Mouse (Mus musculus): Measurements from ENCODE around the gene Pde11a. TPM values are rescaled to one million over a fixed set of nuclear protein-coding genes. Genes with fewer than 3 reads are reported as not detected.

Gene Pde11a
- total RNA-seq, 1 experiment, result 0.27 TPM

DNA sequence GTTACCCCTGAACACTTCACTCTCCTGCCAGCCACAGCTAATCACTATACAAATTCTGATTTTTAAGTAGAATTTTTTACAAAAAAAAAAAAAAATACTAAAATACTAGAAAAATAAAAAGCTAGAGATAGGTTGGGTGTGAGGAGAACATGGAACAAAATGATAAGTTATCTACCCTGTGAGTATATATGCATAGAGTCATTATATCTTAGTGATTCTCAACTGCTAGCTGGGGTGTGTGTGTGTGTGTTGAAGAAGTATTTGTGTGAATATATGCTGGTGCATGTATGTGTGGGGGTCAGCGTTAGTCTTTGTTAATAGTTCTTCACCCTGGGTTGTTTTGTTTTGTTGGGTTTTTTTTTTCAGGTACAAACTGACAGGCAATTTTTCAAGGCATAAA, 69.1 kb downstream of the Pde11a start:
- Histone ChIP-seq H3K9ac (ENCODE audit: insufficient read depth, low read depth, low read length, poor library complexity, severe bottlenecking) (no peak overlapping the region), H3K4me3 (ENCODE audit: insufficient read depth in 1 of 2, low read depth in 1 of 2, low read length in 2 of 2, poor library complexity in 1 of 2, severe bottlenecking in 1 of 2) (no peak overlapping the region), H3K27ac (ENCODE audit: insufficient read depth, low read depth, low read length, poor library complexity, severe bottlenecking) (no peak overlapping the region), H3K4me1 (ENCODE audit: control insufficient read depth in 2 of 2, insufficient read depth in 2 of 2, low read length in 2 of 2, poor library complexity in 1 of 2) (no peaks in the 10 kb centered on the region), H3K36me3 (ENCODE audit: control insufficient read depth, insufficient read depth, low read length, poor library complexity, severe bottlenecking) (no peaks in the 10 kb centered on the region), H3K9me3 (ENCODE audit: control insufficient read depth, insufficient read depth, low read depth, low read length) (no peaks in the 10 kb centered on the region)
- no peak for TF ChIP-seq MAFK (IDR thresholded peaks at IDR 0.05; ENCODE audit: insufficient read depth, low read depth, low read length)
- no peak for TF ChIP-seq HCFC1 (IDR thresholded peaks at IDR 0.05; ENCODE audit: borderline replicate concordance, insufficient read depth, low read length)
- no peak for TF ChIP-seq ZC3H11A (IDR thresholded peaks at IDR 0.05; ENCODE audit: borderline replicate concordance, low read depth, low read length)
- no peak for TF ChIP-seq CHD2 (IDR thresholded peaks at IDR 0.05; ENCODE audit: low read depth, low read length)
- TF ChIP-seq ZNF384 (IDR thresholded peaks at IDR 0.05; ENCODE audit: low read depth, low read length), result no peak
- in situ Hi-C loops (cut with MboI; ENCODE audit: low sequenced_read_pairs in 2 of 2, unreplicated experiment in 2 of 2), result no loop called here
- no peak for DNase-seq (ENCODE audit: low read depth, low spot score)

DNA sequence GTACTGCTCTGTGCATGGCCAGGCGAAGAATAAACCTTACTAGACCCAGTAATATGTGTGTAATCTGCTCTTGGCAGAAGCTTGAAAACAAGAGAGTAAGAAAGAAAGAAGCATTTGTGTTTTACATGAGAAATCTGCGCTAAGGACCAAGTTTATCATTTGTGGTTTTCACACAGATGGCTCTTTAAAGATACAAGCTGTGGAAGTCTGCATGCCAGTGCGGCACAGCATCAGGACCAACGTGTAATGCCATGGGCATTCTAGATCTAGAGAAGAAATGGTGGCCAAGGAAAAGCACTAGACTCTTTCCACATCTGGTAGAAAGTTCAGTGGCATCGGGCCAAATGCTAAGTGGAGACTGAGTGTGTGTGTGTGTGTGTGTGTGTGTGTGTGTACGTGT, 71.2 kb downstream of the Pde11a start:
- in situ Hi-C loops (cut with MboI; ENCODE audit: low sequenced_read_pairs in 2 of 2, unreplicated experiment in 2 of 2), result no loop called here

DNA sequence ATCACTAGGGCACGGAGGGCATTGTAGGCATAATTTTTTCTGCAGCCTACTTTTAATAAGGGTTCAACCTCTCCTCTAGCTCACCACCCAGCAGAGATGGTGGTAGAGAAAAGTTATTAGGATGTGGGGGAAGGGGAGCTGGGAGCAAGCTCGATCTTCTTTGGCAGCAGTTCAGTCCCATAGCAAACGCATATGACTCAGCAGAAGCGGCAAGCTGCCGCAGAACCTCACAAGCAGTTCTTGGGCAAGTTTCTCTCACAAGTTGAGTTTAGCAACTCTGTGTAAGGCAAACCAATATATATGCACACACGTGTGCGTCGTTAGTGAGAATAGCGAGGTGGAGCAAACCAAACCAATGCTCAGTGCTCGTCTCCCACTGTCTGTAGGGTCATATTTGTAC, 72.0 kb downstream of the Pde11a start:
- Histone ChIP-seq H3K9ac (ENCODE audit: insufficient read depth, low read depth, low read length, poor library complexity, severe bottlenecking) (no peak overlapping the region), H3K9me3 (ENCODE audit: control insufficient read depth, insufficient read depth, low read depth, low read length) (no peaks in the 10 kb centered on the region), H3K36me3 (ENCODE audit: control insufficient read depth, insufficient read depth, low read length, poor library complexity, severe bottlenecking) (no peaks in the 10 kb centered on the region), H3K4me1 (ENCODE audit: control insufficient read depth in 2 of 2, insufficient read depth in 2 of 2, low read length in 2 of 2, poor library complexity in 1 of 2) (no peaks in the 10 kb centered on the region), H3K27ac (ENCODE audit: insufficient read depth, low read depth, low read length, poor library complexity, severe bottlenecking) (no peak overlapping the region), H3K4me3 (ENCODE audit: insufficient read depth in 1 of 2, low read depth in 1 of 2, low read length in 2 of 2, poor library complexity in 1 of 2, severe bottlenecking in 1 of 2) (no peak overlapping the region)
- TF ChIP-seq ZC3H11A (IDR thresholded peaks at IDR 0.05; ENCODE audit: borderline replicate concordance, low read depth, low read length) (no peak), HCFC1 (IDR thresholded peaks at IDR 0.05; ENCODE audit: borderline replicate concordance, insufficient read depth, low read length) (no peak), MAFK (IDR thresholded peaks at IDR 0.05; ENCODE audit: insufficient read depth, low read depth, low read length) (no peak), ZNF384 (IDR thresholded peaks at IDR 0.05; ENCODE audit: low read depth, low read length) (no peak), CHD2 (IDR thresholded peaks at IDR 0.05; ENCODE audit: low read depth, low read length) (no peak)
- in situ Hi-C loops (cut with MboI; ENCODE audit: low sequenced_read_pairs in 2 of 2, unreplicated experiment in 2 of 2), result no loop called here
- DNase-seq (ENCODE audit: low read depth, low spot score), result no peak

More for the DNA sequence above, 71.2 kb downstream of the Pde11a start:
- TF ChIP-seq HCFC1 (IDR thresholded peaks at IDR 0.05; ENCODE audit: borderline replicate concordance, insufficient read depth, low read length), result no peak
- TF ChIP-seq MAFK (IDR thresholded peaks at IDR 0.05; ENCODE audit: insufficient read depth, low read depth, low read length), result no peak
- TF ChIP-seq CHD2 (IDR thresholded peaks at IDR 0.05; ENCODE audit: low read depth, low read length), result no peak
- no peak for TF ChIP-seq ZC3H11A (IDR thresholded peaks at IDR 0.05; ENCODE audit: borderline replicate concordance, low read depth, low read length)
- TF ChIP-seq ZNF384 (IDR thresholded peaks at IDR 0.05; ENCODE audit: low read depth, low read length), result no peak
- no peak for DNase-seq (ENCODE audit: low read depth, low spot score)
- H3K27ac ChIP-seq (ENCODE audit: insufficient read depth, low read depth, low read length, poor library complexity, severe bottlenecking), result no peak overlapping the region
- no peak overlapping the region for H3K9ac ChIP-seq (ENCODE audit: insufficient read depth, low read depth, low read length, poor library complexity, severe bottlenecking)
- H3K9me3 ChIP-seq (ENCODE audit: control insufficient read depth, insufficient read depth, low read depth, low read length), result no peaks in the 10 kb centered on the region
- H3K36me3 ChIP-seq (ENCODE audit: control insufficient read depth, insufficient read depth, low read length, poor library complexity, severe bottlenecking), result no peaks in the 10 kb centered on the region
- H3K4me1 ChIP-seq (ENCODE audit: control insufficient read depth in 2 of 2, insufficient read depth in 2 of 2, low read length in 2 of 2, poor library complexity in 1 of 2), result no peaks in the 10 kb centered on the region
- no peak overlapping the region for H3K4me3 ChIP-seq (ENCODE audit: insufficient read depth in 1 of 2, low read depth in 1 of 2, low read length in 2 of 2, poor library complexity in 1 of 2, severe bottlenecking in 1 of 2)

- no peaks in the 10 kb centered on the region for H3K4me1 ChIP-seq (ENCODE audit: control insufficient read depth in 2 of 2, insufficient read depth in 2 of 2, low read length in 2 of 2, poor library complexity in 1 of 2)
- H3K36me3 ChIP-seq (ENCODE audit: control insufficient read depth, insufficient read depth, low read length, poor library complexity, severe bottlenecking), result no peaks in the 10 kb centered on the region
- H3K4me3 ChIP-seq (ENCODE audit: insufficient read depth in 1 of 2, low read depth in 1 of 2, low read length in 2 of 2, poor library complexity in 1 of 2, severe bottlenecking in 1 of 2), result no peak overlapping the region
- H3K9me3 ChIP-seq (ENCODE audit: control insufficient read depth, insufficient read depth, low read depth, low read length), result no peaks in the 10 kb centered on the region
- in situ Hi-C loops (cut with MboI; ENCODE audit: low sequenced_read_pairs in 2 of 2, unreplicated experiment in 2 of 2), result no loop called here
- H3K27ac ChIP-seq (ENCODE audit: insufficient read depth, low read depth, low read length, poor library complexity, severe bottlenecking), result no peak overlapping the region
- DNase-seq (ENCODE audit: low read depth, low spot score), result no peak
- TF ChIP-seq CHD2 (IDR thresholded peaks at IDR 0.05; ENCODE audit: low read depth, low read length) (no peak), MAFK (IDR thresholded peaks at IDR 0.05; ENCODE audit: insufficient read depth, low read depth, low read length) (no peak), ZC3H11A (IDR thresholded peaks at IDR 0.05; ENCODE audit: borderline replicate concordance, low read depth, low read length) (no peak), HCFC1 (IDR thresholded peaks at IDR 0.05; ENCODE audit: borderline replicate concordance, insufficient read depth, low read length) (no peak), ZNF384 (IDR thresholded peaks at IDR 0.05; ENCODE audit: low read depth, low read length) (no peak)
- no peak overlapping the region for H3K9ac ChIP-seq (ENCODE audit: insufficient read depth, low read depth, low read length, poor library complexity, severe bottlenecking)
These were observed 74.3 kb downstream of the Pde11a start for GRCm38 (mm10) chr2:76264258-76264657.

DNA sequence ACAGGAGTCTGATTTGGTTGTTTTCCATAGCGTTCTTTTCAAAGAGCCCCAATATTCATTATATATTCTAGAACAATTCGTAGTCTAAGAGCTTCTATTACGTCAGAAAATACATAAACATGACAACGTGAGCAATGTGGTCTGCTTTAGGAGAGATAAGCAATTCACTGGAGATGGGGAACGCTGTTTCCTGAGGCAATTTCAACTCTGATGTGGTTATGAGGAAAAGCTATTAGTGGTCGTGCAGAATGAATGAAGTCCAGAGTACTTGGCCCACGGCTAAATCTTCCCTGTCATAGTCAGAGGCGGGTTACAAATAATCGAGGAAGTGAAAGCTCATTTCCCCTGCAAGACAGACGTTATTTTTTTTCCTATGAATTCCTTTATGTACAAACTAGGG, 75.9 kb downstream of the Pde11a start:
- no peak overlapping the region for H3K4me3 ChIP-seq (ENCODE audit: insufficient read depth in 1 of 2, low read depth in 1 of 2, low read length in 2 of 2, poor library complexity in 1 of 2, severe bottlenecking in 1 of 2)

More for the DNA sequence above, 75.9 kb downstream of the Pde11a start:
- Histone ChIP-seq H3K9me3 (ENCODE audit: control insufficient read depth, insufficient read depth, low read depth, low read length) (no peaks in the 10 kb centered on the region), H3K4me1 (ENCODE audit: control insufficient read depth in 2 of 2, insufficient read depth in 2 of 2, low read length in 2 of 2, poor library complexity in 1 of 2) (no peaks in the 10 kb centered on the region), H3K9ac (ENCODE audit: insufficient read depth, low read depth, low read length, poor library complexity, severe bottlenecking) (no peak overlapping the region), H3K27ac (ENCODE audit: insufficient read depth, low read depth, low read length, poor library complexity, severe bottlenecking) (no peak overlapping the region), H3K36me3 (ENCODE audit: control insufficient read depth, insufficient read depth, low read length, poor library complexity, severe bottlenecking) (no peaks in the 10 kb centered on the region)
- no peak for DNase-seq (ENCODE audit: low read depth, low spot score)
- TF ChIP-seq MAFK (IDR thresholded peaks at IDR 0.05; ENCODE audit: insufficient read depth, low read depth, low read length) (no peak), ZNF384 (IDR thresholded peaks at IDR 0.05; ENCODE audit: low read depth, low read length) (no peak), CHD2 (IDR thresholded peaks at IDR 0.05; ENCODE audit: low read depth, low read length) (no peak), HCFC1 (IDR thresholded peaks at IDR 0.05; ENCODE audit: borderline replicate concordance, insufficient read depth, low read length) (no peak), ZC3H11A (IDR thresholded peaks at IDR 0.05; ENCODE audit: borderline replicate concordance, low read depth, low read length) (no peak)
- in situ Hi-C loops (cut with MboI; ENCODE audit: low sequenced_read_pairs in 2 of 2, unreplicated experiment in 2 of 2), result no loop called here
